Mouse (Mus musculus): ENCODE results near the gene Myo1e.

DNA sequence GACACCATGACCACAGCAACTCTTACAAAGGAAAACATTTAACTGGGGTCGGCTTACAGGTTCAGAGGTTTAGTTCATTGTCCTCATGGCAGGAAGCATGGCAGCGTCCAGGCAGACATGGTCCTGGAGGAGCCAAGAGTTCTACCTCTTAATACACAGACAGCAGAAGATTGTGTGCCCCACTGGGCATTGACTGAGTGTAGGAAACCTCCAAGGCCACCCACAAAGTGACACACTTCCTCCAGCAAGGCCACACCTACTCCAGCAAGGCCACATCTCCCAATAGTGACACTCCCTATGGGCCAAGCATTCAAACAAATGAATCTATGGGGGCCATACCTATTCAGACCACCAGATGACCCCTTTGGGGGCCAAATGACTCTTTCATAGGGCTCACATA, 188.9 kb downstream of the Myo1e start:
- no peak for TF ChIP-seq CTCF (IDR thresholded peaks at IDR 0.05; ENCODE audit: low read depth, low read length)
- TF ChIP-seq POLR2AphosphoS5 (IDR thresholded peaks at IDR 0.05; ENCODE audit: insufficient replicate concordance, low read depth, low read length), result no peak

Measured in G1E (cell line).